Comparison of ENCODE assay signal across 8 mouse cellular contexts in the genomic region with DNA sequence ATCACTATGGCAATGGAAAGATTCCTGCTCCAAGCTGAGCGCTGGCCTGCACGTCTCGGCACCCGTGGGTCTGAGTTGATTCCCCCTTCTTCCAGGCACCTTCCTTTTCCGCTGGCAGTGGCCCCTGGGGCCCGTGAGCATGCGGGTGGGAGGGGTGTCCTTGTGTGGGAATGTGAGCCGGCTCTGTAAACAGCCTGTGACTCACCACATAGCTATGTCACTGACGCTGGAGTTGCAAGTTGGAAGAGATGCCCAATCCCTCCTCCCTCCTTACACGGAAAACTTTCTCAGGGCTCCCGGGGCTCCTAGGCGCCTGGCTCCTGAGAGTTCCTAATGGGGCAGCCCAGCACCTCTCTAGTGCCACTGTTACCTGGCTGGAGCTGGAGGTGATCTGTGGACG. TPM values are rescaled to one million over a fixed set of nuclear protein-coding genes. Genes with fewer than 3 reads are reported as not detected.
DNase-seq lines count a peak whose midpoint lies in the region; ATAC-seq and TF ChIP-seq lines count a peak whose summit lies in the region.

No protein-coding gene starts in this region.

- 21% methylated on average over 13 of the region's 13 CpGs for WGBS in forebrain, embryonic 12.5 days
- 5% methylated on average over 13 of the region's 13 CpGs for WGBS in heart, postnatal 0 days
- WGBS in lung, embryonic 15.5 days, result 2% methylated on average over 13 of the region's 13 CpGs

- H3K4me3 ChIP-seq in forebrain, embryonic 12.5 days (replicated peaks), result no peak overlapping the region
- peak overlapping the region; percentile 33 for H3K4me3 ChIP-seq in heart, postnatal 0 days (ENCODE audit: low read depth, low read length)
- peak overlapping the region; percentile 1; the same call in 1 of the 2 replicates for H3K4me3 ChIP-seq in lung, embryonic 15.5 days

- H3K4me1 ChIP-seq in forebrain, embryonic 12.5 days, result peaks cover 48% of the 10 kb centered on the region
- peaks cover 63% of the 10 kb centered on the region for H3K4me1 ChIP-seq in heart, postnatal 0 days (ENCODE audit: control insufficient read depth, insufficient read depth)
- H3K4me1 ChIP-seq in lung, embryonic 15.5 days, result peaks cover 72% of the 10 kb centered on the region

- no peak for TF ChIP-seq CTCF in heart, postnatal 0 days (IDR thresholded peaks at IDR 0.05; ENCODE audit: low read depth)

- H3K36me3 ChIP-seq in forebrain, embryonic 12.5 days (replicated peaks), result peaks cover 12% of the 10 kb centered on the region
- peaks cover 29% of the 10 kb centered on the region for H3K36me3 ChIP-seq in heart, postnatal 0 days (replicated peaks; ENCODE audit: control insufficient read depth, insufficient read depth, low read length)
- H3K36me3 ChIP-seq in lung, embryonic 15.5 days, result peaks cover 21% of the 10 kb centered on the region

- DNase-seq in layer of hippocampus, adult 11-12 months (ENCODE audit: low spot score), result peak; percentile 54
- no peak for DNase-seq in layer of hippocampus, postnatal 25 days (ENCODE audit: extremely low spot score in 1 of 2, low spot score in 1 of 2)
- DNase-seq in heart, postnatal 0 days (ENCODE audit: low spot score), result peak; percentile 97
- peak; percentile 91 to 96 for DNase-seq in kidney, postnatal 36 days
- peak; percentile 48 for DNase-seq in right cerebral cortex, postnatal 14 days
- no peak for DNase-seq in thymus, postnatal 14 days

- H3K4me2 ChIP-seq in forebrain, embryonic 12.5 days, result peak overlapping the region; percentile 59
- H3K4me2 ChIP-seq in heart, postnatal 0 days (ENCODE audit: low read depth, low read length), result peak overlapping the region; percentile 66
- peak overlapping the region; percentile 46 for H3K4me2 ChIP-seq in lung, embryonic 15.5 days

- ATAC-seq in forebrain, embryonic 12.5 days (ENCODE audit: low FRiP score), result peak; percentile 33; the same call in 1 of the 2 replicates
- ATAC-seq in heart, postnatal 0 days (ENCODE audit: insufficient read depth, low read depth), result peak; percentile 82
- peak; percentile 80 for ATAC-seq in lung, embryonic 15.5 days (ENCODE audit: borderline replicate concordance, extremely low read depth, low FRiP score, low TSS enrichment)

- H3K27me3 ChIP-seq in forebrain, embryonic 12.5 days, result peaks cover 14% of the 10 kb centered on the region; the same call in 1 of the 2 replicates
- H3K27me3 ChIP-seq in heart, postnatal 0 days (ENCODE audit: control insufficient read depth, insufficient read depth, low read length), result no peaks in the 10 kb centered on the region
- H3K27me3 ChIP-seq in lung, embryonic 15.5 days, result no peaks in the 10 kb centered on the region

- H3K9me3 ChIP-seq in forebrain, embryonic 12.5 days, result no peaks in the 10 kb centered on the region
- no peaks in the 10 kb centered on the region for H3K9me3 ChIP-seq in heart, postnatal 0 days (replicated peaks; ENCODE audit: control insufficient read depth, low read length)
- H3K9me3 ChIP-seq in lung, embryonic 15.5 days, result no peaks in the 10 kb centered on the region

- peak; percentile 93 for TF ChIP-seq EP300 in heart, postnatal 0 days (IDR thresholded peaks at IDR 0.05; ENCODE audit: low read depth)

- H3K27ac ChIP-seq in forebrain, embryonic 12.5 days, result peak overlapping the region; percentile 95
- H3K27ac ChIP-seq in heart, postnatal 0 days (ENCODE audit: low read depth), result peak overlapping the region; percentile 97
- H3K27ac ChIP-seq in lung, embryonic 15.5 days, result peak overlapping the region; percentile 89

- 0 out of 2 replicates have a peak overlapping the region, but pooled peaks have one; percentile 36 for H3K9ac ChIP-seq in forebrain, embryonic 12.5 days
- H3K9ac ChIP-seq in heart, postnatal 0 days (replicated peaks; ENCODE audit: low read depth, low read length), result peak overlapping the region; percentile 64
- 0 out of 2 replicates have a peak overlapping the region, but pooled peaks have one; percentile 11 for H3K9ac ChIP-seq in lung, embryonic 15.5 days

RNA-seq across cellular contexts. Expression of a gene that starts 5.6 kb away (rescaled TPM):
- 10 to 100 TPM; 10.0 to 10.6 TPM for total RNA-seq in layer of hippocampus, postnatal 25 days (2021)
- 11.4 and 12.0 TPM in 2 replicates for polyA plus RNA-seq in forebrain, embryonic 12.5 days (2016; fragmentation: Nextera tagmentation; extraction: Ambion mirVana)
- total RNA-seq in heart, postnatal 0 days (2014; rRNA removed; ENCODE audit: low replicate concordance), result 36.8 and 41.2 TPM in 2 replicates
- 15.6 and 16.7 TPM in 2 replicates for polyA plus RNA-seq in heart, postnatal 0 days (2015; fragmentation: Nextera tagmentation; extraction: Ambion mirVana)
- polyA plus RNA-seq in lung, embryonic 15.5 days (2015; fragmentation: Nextera tagmentation; extraction: Ambion mirVana), result 14.1 and 15.3 TPM in 2 replicates

RNA-seq across cellular contexts. Expression of a gene that starts 21.4 kb away (rescaled TPM):
- 100 to 1,000 TPM in 1 of 2 experiments, 10 to 100 TPM in 1; 79.4 to 103 TPM for total RNA-seq in layer of hippocampus, postnatal 25 days (2021)
- polyA plus RNA-seq in forebrain, embryonic 12.5 days (2016; fragmentation: Nextera tagmentation; extraction: Ambion mirVana), result 37.7 and 40.8 TPM in 2 replicates
- total RNA-seq in heart, postnatal 0 days (2014; rRNA removed; ENCODE audit: low replicate concordance), result 61.7 and 92.0 TPM in 2 replicates
- 9.8 and 10.6 TPM in 2 replicates for polyA plus RNA-seq in heart, postnatal 0 days (2015; fragmentation: Nextera tagmentation; extraction: Ambion mirVana)
- 22.8 and 24.7 TPM in 2 replicates for polyA plus RNA-seq in lung, embryonic 15.5 days (2015; fragmentation: Nextera tagmentation; extraction: Ambion mirVana)

RNA-seq across cellular contexts. Expression of a gene that starts 22.8 kb away (rescaled TPM):
- under 1 TPM; 0.16 to 0.32 TPM for total RNA-seq in layer of hippocampus, postnatal 25 days (2021)
- polyA plus RNA-seq in forebrain, embryonic 12.5 days (2016; fragmentation: Nextera tagmentation; extraction: Ambion mirVana), result 0.54 and 0.85 TPM in 2 replicates
- total RNA-seq in heart, postnatal 0 days (2014; rRNA removed; ENCODE audit: low replicate concordance), result 0.31 and 9.3 TPM in 2 replicates
- 0.10 and 0.29 TPM in 2 replicates for polyA plus RNA-seq in heart, postnatal 0 days (2015; fragmentation: Nextera tagmentation; extraction: Ambion mirVana)
- polyA plus RNA-seq in lung, embryonic 15.5 days (2015; fragmentation: Nextera tagmentation; extraction: Ambion mirVana), result 12.5 and 13.2 TPM in 2 replicates

RNA-seq across cellular contexts. Expression of a gene that starts 29.3 kb away (rescaled TPM):
- total RNA-seq in layer of hippocampus, postnatal 25 days (2021), result not detected
- 0.76 TPM in 1 of 2 replicates, not detected in the other for polyA plus RNA-seq in forebrain, embryonic 12.5 days (2016; fragmentation: Nextera tagmentation; extraction: Ambion mirVana)
- total RNA-seq in heart, postnatal 0 days (2014; rRNA removed; ENCODE audit: low replicate concordance), result not detected in 2 replicates
- not detected in 2 replicates for polyA plus RNA-seq in heart, postnatal 0 days (2015; fragmentation: Nextera tagmentation; extraction: Ambion mirVana)
- not detected in 2 replicates for polyA plus RNA-seq in lung, embryonic 15.5 days (2015; fragmentation: Nextera tagmentation; extraction: Ambion mirVana)

RNA-seq across cellular contexts. Expression of a gene that starts 29.8 kb away (rescaled TPM):
- total RNA-seq in layer of hippocampus, postnatal 25 days (2021), result 10 to 100 TPM; 20.5 TPM
- polyA plus RNA-seq in forebrain, embryonic 12.5 days (2016; fragmentation: Nextera tagmentation; extraction: Ambion mirVana), result 72.5 and 75.8 TPM in 2 replicates
- total RNA-seq in heart, postnatal 0 days (2014; rRNA removed; ENCODE audit: low replicate concordance), result 20.1 and 43.2 TPM in 2 replicates
- polyA plus RNA-seq in heart, postnatal 0 days (2015; fragmentation: Nextera tagmentation; extraction: Ambion mirVana), result 33.9 and 34.3 TPM in 2 replicates
- polyA plus RNA-seq in lung, embryonic 15.5 days (2015; fragmentation: Nextera tagmentation; extraction: Ambion mirVana), result 73.9 and 76.8 TPM in 2 replicates

Comparison
In these comparisons a context has a peak if more than half of its experiments do, and no peak if none do; other contexts are left out.
1. DNase-seq: peak in layer of hippocampus, adult 11-12 months (single experiment), heart, postnatal 0 days (single experiment), kidney, postnatal 36 days (2 of 2) and right cerebral cortex, postnatal 14 days (single experiment); none in layer of hippocampus, postnatal 25 days (0 of 2) and thymus, postnatal 14 days (single experiment).
2. H3K9ac ChIP-seq: peak in every context shown above with its lines; median percentile 64 in heart, postnatal 0 days; 36 in forebrain, embryonic 12.5 days; 11 in lung, embryonic 15.5 days.
3. Peak in every context shown above with its lines, with median percentiles within 50 percentile points of each other: ATAC-seq, H3K27ac ChIP-seq and H3K4me2 ChIP-seq.